Mouse (Mus musculus): ENCODE measurements around the gene Olfr1109. TPM values are rescaled to one million over a fixed set of nuclear protein-coding genes. Genes with fewer than 3 reads are reported as not detected.

Gene Olfr1109
- total RNA-seq (2018; cell fraction: chromatin; rRNA removed), result not detected
- total RNA-seq (2018; cell fraction: cytosol; rRNA removed), result not detected
- not detected for total RNA-seq (2018; cell fraction: nucleus; rRNA removed)
- polyA plus RNA-seq (2018), result not detected in 3 replicates

DNA sequence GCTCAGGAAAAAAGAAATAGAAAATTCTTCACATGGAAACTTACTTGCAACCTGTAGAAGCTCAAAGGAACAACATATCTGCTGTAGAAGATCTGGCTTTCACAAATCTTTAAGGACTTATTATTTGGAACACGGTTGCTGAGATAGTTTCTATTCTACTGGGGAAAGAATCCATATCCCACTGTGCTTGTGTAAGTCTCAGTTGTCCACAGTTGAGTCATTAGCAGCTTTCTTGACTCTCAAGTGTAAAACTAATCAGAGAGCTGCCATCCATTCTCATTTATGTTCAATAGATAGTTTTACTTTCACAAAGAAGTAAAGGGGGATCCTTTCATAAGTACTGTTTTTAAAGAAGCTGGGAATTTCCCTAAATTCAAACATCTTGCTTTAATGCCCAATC is at the start of gene Olfr1109:
Gene Olfr1109, minus strand, starts transcription at position 101 of the 400 bp plus-strand sequence.
- Histone ChIP-seq H3K4me3 (ENCODE audit: inconsistent target) (no peak within 1 kb of the TSS), H3K79me2 (ENCODE audit: inconsistent target) (no peaks in the 10 kb centered on the region), H3K36me3 (ENCODE audit: inconsistent target) (no peaks in the 10 kb centered on the region), H3K27ac (no peak within 1 kb of the TSS)
- WGBS (ENCODE audit: missing documents), result 59% methylated on average over 1 of the region's 1 CpGs

- H3K27ac ChIP-seq, result no peak within 1 kb of the TSS
- no peaks in the 10 kb centered on the region for H3K79me2 ChIP-seq (ENCODE audit: inconsistent target)
- H3K36me3 ChIP-seq (ENCODE audit: inconsistent target), result no peaks in the 10 kb centered on the region
- no peak within 1 kb of the TSS for H3K4me3 ChIP-seq (ENCODE audit: inconsistent target)
- WGBS (ENCODE audit: missing documents), result 80% methylated on average over 1 of the region's 1 CpGs
These were observed 44.4 kb upstream of the Olfr1109 start, which contains the start of gene Olfr1110 for GRCm38 (mm10) chr2:87140200-87140599. Gene Olfr1110, minus strand, starts transcription at chr2:87140300.

GRCm38 (mm10) chr2:87114467-87114866 is 18.7 kb upstream of the Olfr1109 start, which contains the start of gene Olfr259:
Gene Olfr259, minus strand, starts transcription at chr2:87114567.
- Histone ChIP-seq H3K4me3 (ENCODE audit: inconsistent target) (no peak within 1 kb of the TSS), H3K27ac (no peak within 1 kb of the TSS), H3K79me2 (ENCODE audit: inconsistent target) (no peaks in the 10 kb centered on the region), H3K36me3 (ENCODE audit: inconsistent target) (no peaks in the 10 kb centered on the region)

DNA sequence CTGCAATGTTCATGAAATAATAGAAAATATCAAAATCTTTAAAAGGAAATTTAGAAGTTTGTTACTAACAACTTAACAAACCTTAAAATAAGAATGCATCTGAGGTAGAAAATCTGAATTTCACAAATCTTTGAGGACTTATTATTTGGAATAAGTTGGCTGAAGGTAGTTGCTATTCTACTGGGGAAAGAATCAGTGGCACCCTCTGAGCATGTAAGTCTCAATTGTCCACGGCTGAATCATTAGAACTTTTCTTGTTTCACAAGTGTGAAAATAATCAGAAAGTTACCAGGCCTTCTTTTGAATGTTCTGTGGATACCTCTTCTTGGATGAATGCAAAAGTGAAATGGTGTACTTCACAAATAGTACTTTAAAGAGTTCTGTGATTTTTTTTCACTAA is 20.1 kb downstream of the Olfr1109 start, which contains the start of gene Olfr1107:
Gene Olfr1107, minus strand, starts transcription at position 101 of the 400 bp plus-strand sequence.
- Histone ChIP-seq H3K27ac (no peak within 1 kb of the TSS), H3K4me3 (ENCODE audit: inconsistent target) (no peak within 1 kb of the TSS), H3K79me2 (ENCODE audit: inconsistent target) (no peaks in the 10 kb centered on the region), H3K36me3 (ENCODE audit: inconsistent target) (no peaks in the 10 kb centered on the region)
- WGBS (ENCODE audit: missing documents), result 83% methylated on average over 1 of the region's 1 CpGs

GRCm38 (mm10) chr2:87052173-87052572 is 43.6 kb downstream of the Olfr1109 start, which contains the start of gene Olfr1106:
Gene Olfr1106, minus strand, starts transcription at chr2:87052273.
- H3K79me2 ChIP-seq (ENCODE audit: inconsistent target), result no peaks in the 10 kb centered on the region
- H3K4me3 ChIP-seq (ENCODE audit: inconsistent target), result no peak within 1 kb of the TSS
- H3K27ac ChIP-seq, result no peak within 1 kb of the TSS
- H3K36me3 ChIP-seq (ENCODE audit: inconsistent target), result no peaks in the 10 kb centered on the region
- 71% methylated on average over 1 of the region's 1 CpGs for WGBS (ENCODE audit: missing documents)

Other genes with a start within 250 kb of the Olfr1109 start
- not detected in 3 replicates for gene Olfr1095, start 244.3 kb downstream of the Olfr1109 start, polyA plus RNA-seq (2018)
- not detected in 3 replicates for gene Gm13723, start 221.2 kb downstream of the Olfr1109 start, polyA plus RNA-seq (2018)
- gene Olfr1097, start 203.8 kb downstream of the Olfr1109 start, polyA plus RNA-seq (2018), result not detected in 3 replicates
- not detected in 3 replicates for gene Olfr1098, start 171.5 kb downstream of the Olfr1109 start, polyA plus RNA-seq (2018)
- gene Olfr1099, start 135.3 kb downstream of the Olfr1109 start, polyA plus RNA-seq (2018), result not detected in 3 replicates
- gene Olfr1100, start 116.1 kb downstream of the Olfr1109 start, polyA plus RNA-seq (2018), result not detected in 3 replicates
- not detected in 3 replicates for gene Olfr1101, start 104.8 kb downstream of the Olfr1109 start, polyA plus RNA-seq (2018)
- gene Olfr1102, start 97.6 kb downstream of the Olfr1109 start, polyA plus RNA-seq (2018), result not detected in 3 replicates
- not detected in 3 replicates for gene Olfr1104, start 68.9 kb downstream of the Olfr1109 start, polyA plus RNA-seq (2018)
- gene Olfr1105, start 59.5 kb downstream of the Olfr1109 start, polyA plus RNA-seq (2018), result not detected in 3 replicates
- gene Olfr1106, start 43.7 kb downstream of the Olfr1109 start, polyA plus RNA-seq (2018), result not detected in 3 replicates
- not detected in 3 replicates for gene Olfr1107, start 20.2 kb downstream of the Olfr1109 start, polyA plus RNA-seq (2018)
- not detected in 3 replicates for gene Olfr259, start 18.6 kb upstream of the Olfr1109 start, polyA plus RNA-seq (2018)
- gene Olfr1110, start 44.3 kb upstream of the Olfr1109 start, polyA plus RNA-seq (2018), result not detected in 3 replicates
- gene Olfr1111, start 56.6 kb upstream of the Olfr1109 start, polyA plus RNA-seq (2018), result not detected in 3 replicates
- not detected in 3 replicates for gene Olfr1112, start 91.8 kb upstream of the Olfr1109 start, polyA plus RNA-seq (2018)
- not detected in 3 replicates for gene Olfr1113, start 113.0 kb upstream of the Olfr1109 start, polyA plus RNA-seq (2018)
- not detected in 3 replicates for gene Olfr1115, start 152.0 kb upstream of the Olfr1109 start, polyA plus RNA-seq (2018)
- gene Olfr1116, start 171.5 kb upstream of the Olfr1109 start, polyA plus RNA-seq (2018), result not detected in 3 replicates
- not detected in 3 replicates for gene Olfr1118, start 211.6 kb upstream of the Olfr1109 start, polyA plus RNA-seq (2018)